Mouse (Mus musculus) CH12.LX (cell line): ENCODE results near the gene Cer1. TPM values are rescaled to one million over a fixed set of nuclear protein-coding genes. Genes with fewer than 3 reads are reported as not detected.

Source experiments
- DNase-seq: peaks from one replicate; pipeline ENCODE4 v3.0.0-alpha.2; 2013; ENCODE audit errors: extremely low read depth
- H3K27ac ChIP-seq: 2 replicates; pipeline ENCODE4 v1.5.1; 2012; ENCODE audit warnings: low read depth, mild to moderate bottlenecking, control low read depth, moderate library complexity; ENCODE audit not compliant: insufficient read depth
- H3K27me3 ChIP-seq: replicated peaks from 2 replicates; pipeline ENCODE3; 2012; ENCODE audit warnings: inconsistent platforms
- H3K36me3 ChIP-seq, 2 experiments: replicated peaks in 1 of 2; 2 replicates each; pipeline versions ENCODE3 to v1.6.1; 2012; ENCODE audit warnings: inconsistent platforms in 1 of 2, low read length in 1 of 2, mild to moderate bottlenecking in 1 of 2, mixed read lengths in 1 of 2, moderate library complexity in 1 of 2; ENCODE audit not compliant: control insufficient read depth in 1 of 2, insufficient read depth in 1 of 2
- H3K4me1 ChIP-seq, 2 experiments: 2 replicates each; pipeline ENCODE4 v1.6.1; 2012; ENCODE audit warnings: inconsistent platforms in 1 of 2, moderate library complexity in 1 of 2; ENCODE audit not compliant: insufficient read depth in 2 of 2, control insufficient read depth in 1 of 2
- H3K4me2 ChIP-seq: 2 replicates; pipeline ENCODE4 v1.6.1; 2012; ENCODE audit warnings: low read depth, mild to moderate bottlenecking, control low read depth; ENCODE audit not compliant: poor library complexity, insufficient read depth, severe bottlenecking
- H3K4me3 ChIP-seq, 3 experiments: fragments of 150-350 bp in 1 of 3; sonication (generic) in 1 of 3; replicated peaks in 1 of 3; 2 replicates each; pipeline versions ENCODE3 to v1.5.1; 2011 to 2012; ENCODE audit warnings: low read depth in 2 of 3, low read length in 2 of 3, mild to moderate bottlenecking in 2 of 3, moderate library complexity in 2 of 3, control low read depth in 1 of 3, improper control_type of control experiment in 1 of 3, inconsistent platforms in 1 of 3, mixed read lengths in 1 of 3; ENCODE audit not compliant: poor library complexity in 1 of 3
- H3K79me2 ChIP-seq: replicated peaks from 2 replicates; pipeline ENCODE4 v1.6.1; 2012; ENCODE audit warnings: mild to moderate bottlenecking, moderate library complexity; ENCODE audit not compliant: control insufficient read depth, poor library complexity, insufficient read depth, severe bottlenecking; ENCODE audit errors: extremely low read depth
- H3K9ac ChIP-seq: 2 replicates; pipeline ENCODE4 v1.6.1; 2012; ENCODE audit warnings: low read depth, mild to moderate bottlenecking, control low read depth, moderate library complexity; ENCODE audit not compliant: insufficient read depth
- H3K9me3 ChIP-seq: replicated peaks from 2 replicates; pipeline ENCODE3; 2012; ENCODE audit warnings: low read length, inconsistent platforms, mixed read lengths
- BHLHE40 ChIP-seq: IDR thresholded peaks from 2 replicates; pipeline ENCODE4 v1.6.1; 2011; ENCODE audit warnings: mild to moderate bottlenecking, low read depth, low read length, improper control_type of control experiment
- CHD1 ChIP-seq: IDR thresholded peaks from 2 replicates; pipeline ENCODE4 v1.6.1; 2012; ENCODE audit warnings: low read depth, low read length, improper control_type of control experiment, inconsistent platforms
- CTCF ChIP-seq, 2 experiments: IDR thresholded peaks in 1 of 2; conservative IDR thresholded peaks in 1 of 2; 2 replicates each; pipeline ENCODE4 v1.5.1; 2011 to 2012; ENCODE audit warnings: low read depth in 2 of 2, low read length in 2 of 2, improper control_type of control experiment in 1 of 2, inconsistent platforms in 1 of 2, mild to moderate bottlenecking in 1 of 2, moderate library complexity in 1 of 2
- ELF1 ChIP-seq: IDR thresholded peaks from 2 replicates; pipeline ENCODE4 v1.6.1; 2014; ENCODE audit warnings: low read depth, mild to moderate bottlenecking, inconsistent platforms, low read length, improper control_type of control experiment
- EP300 ChIP-seq: IDR thresholded peaks from 2 replicates; pipeline ENCODE4 v1.6.1; 2011; ENCODE audit warnings: low read length, improper control_type of control experiment
- ETS1 ChIP-seq: conservative IDR thresholded peaks from 2 replicates; pipeline ENCODE4 v1.6.1; 2012; ENCODE audit warnings: low read depth, mild to moderate bottlenecking, inconsistent platforms, low read length, improper control_type of control experiment, moderate library complexity
- GABPA ChIP-seq: IDR thresholded peaks from 2 replicates; pipeline ENCODE4 v1.6.1; 2012; ENCODE audit warnings: low read depth, low read length, improper control_type of control experiment, inconsistent platforms; ENCODE audit not compliant: insufficient replicate concordance
- IRF4 ChIP-seq: IDR thresholded peaks from 2 replicates; pipeline ENCODE4 v1.6.1; 2014; ENCODE audit warnings: low read depth, mild to moderate bottlenecking, inconsistent platforms, low read length, improper control_type of control experiment
- JUN ChIP-seq: IDR thresholded peaks from 2 replicates; pipeline ENCODE4 v1.6.1; 2011; ENCODE audit warnings: low read depth, mild to moderate bottlenecking, low read length, improper control_type of control experiment, moderate library complexity; ENCODE audit not compliant: insufficient read depth
- JUND ChIP-seq: conservative IDR thresholded peaks from 2 replicates; pipeline ENCODE4 v1.6.1; 2011; ENCODE audit warnings: low read depth, low read length, improper control_type of control experiment
- MAFK ChIP-seq: IDR thresholded peaks from 2 replicates; pipeline ENCODE4 v1.6.1; 2011; ENCODE audit warnings: low read length, improper control_type of control experiment; ENCODE audit not compliant: insufficient replicate concordance
- MAX ChIP-seq: IDR thresholded peaks from 2 replicates; pipeline ENCODE4 v1.6.1; 2011; ENCODE audit warnings: low read length, improper control_type of control experiment
- MAZ ChIP-seq: IDR thresholded peaks from 2 replicates; pipeline ENCODE4 v1.6.1; 2012; ENCODE audit warnings: low read depth, mild to moderate bottlenecking, inconsistent platforms, low read length, improper control_type of control experiment, moderate library complexity
- MEF2A ChIP-seq: IDR thresholded peaks from 2 replicates; pipeline ENCODE4 v1.6.1; 2014; ENCODE audit warnings: low read depth, mild to moderate bottlenecking, inconsistent platforms, low read length, improper control_type of control experiment, borderline replicate concordance
- MXI1 ChIP-seq: IDR thresholded peaks from 2 replicates; pipeline ENCODE4 v1.6.1; 2011; ENCODE audit warnings: mild to moderate bottlenecking, low read depth, low read length, improper control_type of control experiment
- MYC ChIP-seq: IDR thresholded peaks from 2 replicates; pipeline ENCODE4 v1.6.1; 2011; ENCODE audit warnings: low read depth, mild to moderate bottlenecking, improper control_type of control experiment, low read length
- NRF1 ChIP-seq: IDR thresholded peaks from 2 replicates; pipeline ENCODE4 v1.6.1; 2014; ENCODE audit warnings: low read depth, mild to moderate bottlenecking, inconsistent platforms, low read length, improper control_type of control experiment, moderate library complexity
- POLR2A ChIP-seq: IDR thresholded peaks from 2 replicates; pipeline ENCODE4 v1.6.1; 2011; ENCODE audit warnings: low read depth, mild to moderate bottlenecking, improper control_type of control experiment, low read length
- POLR2AphosphoS2 ChIP-seq: IDR thresholded peaks from 2 replicates; pipeline ENCODE4 v1.6.1; 2011; ENCODE audit warnings: low read depth, low read length, improper control_type of control experiment
- RAD21 ChIP-seq: IDR thresholded peaks from 2 replicates; pipeline ENCODE4 v1.6.1; 2011; ENCODE audit warnings: low read depth, mild to moderate bottlenecking, low read length, improper control_type of control experiment, moderate library complexity
- SIN3A ChIP-seq: IDR thresholded peaks from 2 replicates; pipeline ENCODE4 v1.6.1; 2012; ENCODE audit warnings: low read length, improper control_type of control experiment, inconsistent platforms
- TCF12 ChIP-seq: IDR thresholded peaks from 2 replicates; pipeline ENCODE4 v1.6.1; 2014; ENCODE audit warnings: low read depth, mild to moderate bottlenecking, inconsistent platforms, low read length, improper control_type of control experiment
- UBTF ChIP-seq: IDR thresholded peaks from 2 replicates; pipeline ENCODE4 v1.6.1; 2012; ENCODE audit warnings: low read depth, mild to moderate bottlenecking, inconsistent platforms, low read length, improper control_type of control experiment, moderate library complexity
- USF1 ChIP-seq: IDR thresholded peaks from 2 replicates; pipeline ENCODE4 v1.6.1; 2014; ENCODE audit warnings: low read depth, mild to moderate bottlenecking, inconsistent platforms, low read length, improper control_type of control experiment
- ZC3H11A ChIP-seq: IDR thresholded peaks from 2 replicates; pipeline ENCODE4 v1.6.1; 2012; ENCODE audit warnings: low read depth, mild to moderate bottlenecking, inconsistent platforms, low read length, improper control_type of control experiment
- ZNF384 ChIP-seq: IDR thresholded peaks from 2 replicates; pipeline ENCODE4 v1.6.1; 2012; ENCODE audit warnings: low read depth, low read length, improper control_type of control experiment, inconsistent platforms
- dilution Hi-C: fragments of 300-500 bp; cut with MboI; formaldehyde crosslinking; loops from 2 replicates; pipeline ENCODE4 v1.14.3; 2020; ENCODE audit warnings: low sequenced_read_pairs; ENCODE audit not compliant: extremely low pct_unique_long_range_greater_than_20kb, extremely low pct_ligation_motif_present
- in situ Hi-C: fragments of 300-500 bp; cut with MboI; formaldehyde crosslinking; loops from 3 replicates; pipeline ENCODE4 v1.14.3; 2019; ENCODE audit warnings: low sequenced_read_pairs, low pct_ligation_motif_present, low pct_unique_long_range_greater_than_20kb, mixed read lengths
- polyA plus RNA-seq: library from polyadenylated mRNA; unstranded; fragments of >175 nt; gene quantifications from 2 replicates; pipeline ENCODE4 v1.2.1, GENCODE M21; 2012; ENCODE audit warnings: low read depth; ENCODE audit not compliant: insufficient read length
- total RNA-seq, 2 experiments: library from RNA; depleted of rRNA; stranded (reverse); fragments of 300-350 nt in 1 of 2; fragments of >200 nt in 1 of 2; gene quantifications; 2 replicates each; pipeline ENCODE4 v1.2.3; 2012 to 2014

Cer1 gene
- total and polyA plus RNA-seq, 3 experiments = not detected

DNA sequence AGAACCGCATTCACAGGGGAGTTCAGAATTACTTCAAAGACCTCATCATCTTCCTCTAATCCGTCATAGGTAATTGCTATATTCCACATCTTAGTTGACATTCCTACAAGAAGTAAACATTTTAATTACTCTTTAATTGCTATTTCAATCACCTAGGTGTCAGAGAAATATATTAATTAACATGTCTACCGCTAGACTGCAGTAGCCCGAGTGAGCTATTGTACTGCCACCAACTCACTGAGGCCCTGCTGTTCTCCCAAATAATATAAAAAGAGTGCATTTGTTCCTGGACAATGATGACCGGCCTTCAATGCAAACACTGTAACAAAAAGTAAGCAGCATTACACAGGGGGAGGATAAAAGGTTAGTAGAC lies 31.7 kb upstream of the Cer1 start:
- in situ Hi-C loops = no loop called here
- dilution Hi-C loops = no loop called here
- Histone ChIP-seq H3K27ac (no peak overlapping the region), H3K79me2 (no peaks in the 10 kb centered on the region), H3K4me1 (no peaks in the 10 kb centered on the region), H3K4me2 (no peak overlapping the region), H3K4me3 (no peak overlapping the region), H3K9ac (no peak overlapping the region), H3K27me3 (no peaks in the 10 kb centered on the region), H3K36me3 (no peaks in the 10 kb centered on the region), H3K9me3 (no peaks in the 10 kb centered on the region)
- TF ChIP-seq NRF1 (no peak), POLR2A (no peak), MAX (no peak), RAD21 (no peak), CHD1 (no peak)
- DNase-seq = no peak

DNA sequence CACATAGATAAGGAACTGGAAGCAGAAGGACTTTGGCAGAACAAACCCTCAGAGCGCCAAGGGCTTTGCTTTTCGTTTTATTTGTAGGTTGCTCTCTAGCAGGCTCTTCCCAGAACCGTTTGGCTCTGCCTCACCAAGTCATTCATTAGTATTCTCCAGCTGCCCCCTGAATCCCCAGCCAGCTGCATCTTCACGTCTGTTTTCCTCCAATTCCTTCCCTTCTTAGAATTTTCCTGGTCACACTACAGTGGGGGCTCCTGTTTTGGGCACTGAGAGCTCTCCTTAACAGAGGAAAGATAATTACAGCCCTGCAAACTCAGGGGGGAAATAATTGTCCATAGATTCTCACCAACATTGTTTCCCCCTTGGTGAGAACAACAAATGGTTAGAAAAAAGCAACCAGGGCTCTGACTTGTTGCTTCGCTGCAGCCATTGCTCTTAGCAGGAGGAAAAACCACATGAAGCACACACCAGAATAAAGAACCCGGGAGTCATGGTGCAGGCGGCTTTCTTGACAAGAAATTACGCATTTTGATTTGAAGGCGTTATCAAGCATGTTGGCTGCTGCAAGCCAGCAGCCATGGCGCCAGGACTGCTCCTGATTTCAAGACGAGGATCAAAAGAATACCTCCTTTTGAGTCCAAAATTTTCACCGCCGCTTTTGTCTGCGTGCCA lies 31.2 kb upstream of the Cer1 start:
- no peak overlapping the region for H3K27ac ChIP-seq
- no peak overlapping the region for H3K4me3 ChIP-seq
- H3K4me2 ChIP-seq = no peak overlapping the region
- H3K4me1 ChIP-seq = no peaks in the 10 kb centered on the region
- H3K9me3 ChIP-seq = no peaks in the 10 kb centered on the region
- H3K27me3 ChIP-seq = no peaks in the 10 kb centered on the region
- in situ Hi-C loops (no loop called here), dilution Hi-C loops (no loop called here)
- H3K9ac ChIP-seq = no peak overlapping the region
- DNase-seq = no peak
- TF ChIP-seq POLR2AphosphoS2 = no peak
- no peak for TF ChIP-seq TCF12
- TF ChIP-seq GABPA = no peak
- TF ChIP-seq UBTF = no peak
- TF ChIP-seq ZC3H11A = no peak
- TF ChIP-seq ETS1 = no peak
- no peak for TF ChIP-seq JUND
- TF ChIP-seq EP300 = no peak
- TF ChIP-seq CTCF (conservative IDR thresholded peaks at IDR 0.05 in 1 of 2, IDR thresholded peaks at IDR 0.05 in 1 of 2; ENCODE audit: low read depth in 2 of 2, low read length in 2 of 2) = no peak
- TF ChIP-seq BHLHE40 = no peak
- H3K36me3 ChIP-seq = no peaks in the 10 kb centered on the region
- H3K79me2 ChIP-seq = no peaks in the 10 kb centered on the region

DNA sequence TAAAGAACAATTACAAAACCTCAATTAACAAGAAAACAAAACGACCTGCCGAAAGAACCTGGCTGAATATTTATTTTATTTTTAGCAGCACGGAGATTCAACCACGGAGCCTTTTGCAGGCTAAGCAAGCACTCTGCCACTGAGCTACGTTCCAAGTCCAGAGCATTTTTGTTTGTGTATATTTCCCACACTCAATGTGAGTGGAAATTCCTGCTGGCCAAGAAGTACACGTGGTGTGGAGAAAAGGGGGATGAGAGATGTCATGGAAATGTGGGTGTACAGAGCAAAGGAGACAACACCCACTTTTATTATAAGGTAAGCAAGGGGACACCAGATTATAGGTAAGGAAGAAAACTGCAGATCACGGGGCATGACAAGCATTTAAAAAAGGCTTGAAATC lies 30.6 kb upstream of the Cer1 start:
- Histone ChIP-seq H3K27me3 (no peaks in the 10 kb centered on the region), H3K4me3 (no peak overlapping the region), H3K9ac (no peak overlapping the region), H3K4me2 (0 out of 2 replicates have a peak overlapping the region, but pooled peaks have one; percentile 6), H3K27ac (no peak overlapping the region), H3K79me2 (no peaks in the 10 kb centered on the region), H3K9me3 (no peaks in the 10 kb centered on the region), H3K36me3 (no peaks in the 10 kb centered on the region), H3K4me1 (no peaks in the 10 kb centered on the region)
- DNase-seq = no peak
- dilution Hi-C loops = no loop called here
- in situ Hi-C loops = no loop called here
- no peak for TF ChIP-seq USF1
- no peak for TF ChIP-seq MEF2A
- TF ChIP-seq POLR2AphosphoS2 = no peak
- TF ChIP-seq NRF1 = no peak
- TF ChIP-seq ELF1 = no peak
- TF ChIP-seq ETS1 = no peak
- TF ChIP-seq MAZ = no peak
- no peak for TF ChIP-seq IRF4
- TF ChIP-seq MYC = no peak
- TF ChIP-seq UBTF = no peak
- no peak for TF ChIP-seq JUN
- TF ChIP-seq MXI1 = no peak
- no peak for TF ChIP-seq GABPA
- TF ChIP-seq MAX = no peak
- TF ChIP-seq RAD21 = no peak
- no peak for TF ChIP-seq MAFK
- no peak for TF ChIP-seq ZNF384
- TF ChIP-seq SIN3A = no peak
- TF ChIP-seq ZC3H11A = no peak
